Mouse (Mus musculus): ENCODE measurements around the gene Oser1.
A peak's percentile ranks its signal among the peaks of the same experiment; 100 is the strongest.
"Not testable (repeated sequence)": the region's sequence is repeated elsewhere in the genome, so short reads cannot be mapped to it uniquely, and the experiment has no call there.

The Oser1 gene

GRCm38 (mm10) chr2:163424597-163424996 lies at the start of gene Oser1:
Gene Oser1, minus strand, starts transcription at chr2:163424697.
- no peak for DNase-seq (ENCODE audit: low spot score in 2 of 2)

DNA sequence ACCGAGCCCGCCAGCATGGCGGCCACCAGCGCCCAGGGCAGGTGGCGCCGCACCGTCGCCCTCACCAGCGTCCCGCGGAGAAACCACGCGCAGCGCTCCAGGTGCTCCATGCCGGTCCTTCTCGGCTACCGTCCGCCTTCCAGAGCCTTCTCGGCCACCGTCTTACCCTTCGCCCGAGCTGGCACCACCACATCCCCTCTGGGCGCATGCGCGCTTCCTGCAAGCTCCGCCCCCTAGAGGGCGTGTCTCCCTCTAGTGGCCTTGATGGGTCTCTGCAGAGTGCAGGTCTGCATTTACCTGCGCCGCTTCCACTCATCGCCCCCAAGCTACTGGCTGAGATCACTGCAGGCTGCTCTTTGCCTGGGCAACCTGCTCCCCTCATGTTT lies 48.0 kb upstream of the Oser1 start, which contains the start of gene Fitm2:
TSS of gene Fitm2 (minus strand) at position 164 of the 386 bp plus-strand sequence.
- peak; percentile 94 to 96 for DNase-seq (ENCODE audit: low spot score in 2 of 2)

- DNase-seq (ENCODE audit: low spot score in 2 of 2), result no peak
Observed at GRCm38 (mm10) chr2:163471710-163472465, 47.4 kb upstream of the Oser1 start.

GRCm38 (mm10) chr2:163471136-163471535 lies 46.6 kb upstream of the Oser1 start:
- DNase-seq (ENCODE audit: low spot score in 2 of 2), result no peak

- DNase-seq (ENCODE audit: low spot score in 2 of 2), result no peak
Observed at GRCm38 (mm10) chr2:163469711-163470110, 45.2 kb upstream of the Oser1 start.

DNA sequence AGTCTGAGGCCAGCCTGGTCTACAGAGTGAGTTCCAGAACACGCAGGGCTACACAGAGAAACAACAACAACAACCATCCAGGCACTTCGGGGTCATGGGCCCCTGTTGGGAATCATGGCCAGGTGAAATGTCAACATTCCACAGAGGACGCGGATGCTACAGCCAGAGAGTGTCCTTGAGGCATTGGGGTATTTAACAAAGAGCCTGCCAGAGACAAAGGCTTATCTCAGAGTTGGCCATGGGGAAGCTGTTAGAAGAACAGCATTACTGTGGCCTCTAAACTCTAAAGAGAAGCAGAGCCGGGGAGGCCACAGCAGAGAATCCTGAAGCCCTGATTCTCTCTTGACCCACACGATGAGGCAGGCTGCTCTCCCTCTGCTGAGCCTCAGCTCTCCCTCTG lies 44.4 kb upstream of the Oser1 start:
- DNase-seq (ENCODE audit: low spot score in 2 of 2), result no peak

DNA sequence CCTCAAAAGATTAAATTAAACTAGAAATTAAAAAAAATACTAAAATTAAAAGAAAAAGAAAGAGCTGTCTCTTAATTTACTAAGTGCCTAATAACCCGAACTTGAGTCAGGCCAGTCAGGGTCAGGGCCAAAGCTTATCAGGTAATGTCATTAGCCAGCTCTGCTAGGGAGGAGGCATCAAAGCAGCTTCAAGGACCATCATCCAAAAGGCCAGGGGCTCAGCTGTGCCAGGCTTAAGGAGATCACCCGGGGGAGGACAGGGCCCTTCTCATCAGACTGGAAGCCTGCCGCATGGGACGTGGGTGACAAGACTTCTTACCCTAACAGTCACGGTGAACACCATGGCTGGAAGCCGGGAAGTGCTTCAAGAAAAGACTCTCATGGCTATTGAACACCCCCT lies 43.1 kb upstream of the Oser1 start:
- no peak for DNase-seq (ENCODE audit: low spot score in 2 of 2)

- DNase-seq (ENCODE audit: low spot score in 2 of 2), result no peak
Observed at GRCm38 (mm10) chr2:163466771-163467170, 42.3 kb upstream of the Oser1 start.

- no peak for DNase-seq (ENCODE audit: low spot score in 2 of 2)
Observed at GRCm38 (mm10) chr2:163464562-163464961, 40.1 kb upstream of the Oser1 start.

GRCm38 (mm10) chr2:163463998-163464397 lies 39.5 kb upstream of the Oser1 start:
- DNase-seq (ENCODE audit: low spot score in 2 of 2), result no peak

- DNase-seq (ENCODE audit: low spot score in 2 of 2), result no peak
Observed at GRCm38 (mm10) chr2:163463251-163463769, 38.8 kb upstream of the Oser1 start.

GRCm38 (mm10) chr2:163462801-163463200 lies 38.3 kb upstream of the Oser1 start:
- DNase-seq (ENCODE audit: low spot score in 2 of 2), result no peak

- DNase-seq (ENCODE audit: low spot score in 2 of 2), result no peak
Observed at GRCm38 (mm10) chr2:163462386-163462785, 37.9 kb upstream of the Oser1 start.

DNA sequence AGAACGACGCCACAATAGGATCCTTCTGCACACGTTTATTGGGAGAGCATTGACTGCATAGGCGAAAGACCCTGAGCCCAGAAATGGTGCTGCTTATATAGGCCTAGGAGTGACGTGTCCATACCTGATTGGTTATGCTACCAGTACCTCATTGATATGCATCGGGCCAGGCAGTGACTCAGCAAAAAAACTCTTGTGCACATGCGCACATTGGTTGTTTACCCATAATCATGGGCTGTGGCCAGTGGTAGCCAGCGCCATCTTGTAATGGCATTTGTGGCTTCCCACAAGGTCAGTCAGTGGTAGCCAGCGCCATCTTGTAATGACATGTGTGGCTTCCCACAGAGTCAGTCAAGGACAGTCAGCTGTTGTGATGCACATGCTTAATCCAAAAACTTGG lies 36.8 kb upstream of the Oser1 start:
- not testable (repeated sequence) for DNase-seq (ENCODE audit: low spot score in 2 of 2)

DNA sequence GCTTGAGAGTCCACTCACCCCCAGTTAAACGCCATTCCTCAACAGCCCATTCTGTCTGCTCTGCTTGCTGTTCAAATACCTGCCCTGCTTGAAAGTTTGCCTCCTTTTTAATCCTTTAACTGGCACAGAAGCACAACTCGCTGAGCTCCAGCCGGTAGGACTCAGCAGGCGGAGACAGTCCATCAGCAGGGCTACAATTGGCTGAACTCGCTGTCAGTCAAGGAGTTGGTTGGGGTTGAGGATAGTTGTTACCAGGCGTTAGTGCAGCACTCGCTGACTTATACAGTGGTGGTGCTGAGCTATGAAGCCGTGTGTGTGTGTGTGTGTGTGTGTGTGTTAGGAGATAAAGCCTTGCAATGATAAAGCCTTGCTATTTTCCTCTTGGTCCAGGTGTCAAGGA lies 36.1 kb upstream of the Oser1 start:
- DNase-seq (ENCODE audit: low spot score in 2 of 2), result no peak

DNA sequence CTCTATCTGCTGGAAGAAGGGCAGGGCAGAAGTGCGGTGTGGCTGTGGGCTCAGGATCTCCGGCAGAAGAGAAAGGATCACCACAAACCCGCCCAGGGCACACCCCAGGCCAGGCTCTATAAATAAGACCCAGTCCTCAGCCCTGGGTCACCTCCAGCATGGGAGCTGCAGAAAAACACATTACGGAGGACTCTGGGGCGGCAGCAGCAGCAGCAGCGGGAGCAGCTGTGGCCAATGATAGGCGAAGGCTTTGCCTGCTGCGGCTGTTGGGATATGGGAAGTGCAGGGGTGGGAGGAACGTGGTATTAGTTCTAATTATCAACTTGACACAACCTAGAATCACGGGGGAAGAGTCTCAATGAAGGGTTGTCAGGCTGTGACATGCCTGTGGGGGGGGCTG lies 34.9 kb upstream of the Oser1 start:
- DNase-seq (ENCODE audit: low spot score in 2 of 2), result no peak

DNA sequence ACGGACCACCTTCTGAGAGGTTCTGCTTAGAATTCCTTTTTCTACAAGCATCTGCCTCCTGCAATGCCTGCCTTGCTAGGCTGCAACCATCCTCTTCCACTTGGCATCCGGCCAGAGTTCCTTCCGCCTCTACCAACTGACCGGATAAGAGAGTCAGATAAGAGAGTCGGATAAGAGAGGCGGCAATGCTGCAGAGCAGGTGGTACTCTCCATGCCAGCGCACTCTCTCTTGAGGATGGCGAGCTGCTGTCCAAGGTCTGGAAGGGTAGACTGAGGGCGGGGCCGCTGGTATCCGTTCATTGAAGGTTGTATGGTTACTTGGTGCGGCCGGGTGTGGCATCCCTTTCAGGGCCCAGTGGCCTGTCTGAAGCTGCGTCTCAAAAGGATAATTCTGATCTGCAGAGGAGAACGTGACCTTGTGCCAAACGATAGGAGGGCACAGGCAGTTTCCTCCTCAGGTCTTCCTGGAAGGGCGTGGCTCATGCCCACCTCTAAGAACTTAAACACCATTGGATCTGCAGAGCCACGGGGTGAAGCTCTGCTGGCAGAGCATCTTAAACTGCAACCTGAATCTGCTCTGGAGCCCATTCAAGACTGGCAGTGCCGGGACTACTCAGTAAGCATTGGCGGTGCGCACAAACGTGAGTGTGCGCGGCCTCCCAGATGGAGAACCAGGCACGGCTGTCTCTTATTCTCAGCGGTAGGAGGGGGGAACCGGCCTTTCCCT lies 34.2 kb upstream of the Oser1 start:
- no peak for DNase-seq (ENCODE audit: low spot score in 2 of 2)

DNA sequence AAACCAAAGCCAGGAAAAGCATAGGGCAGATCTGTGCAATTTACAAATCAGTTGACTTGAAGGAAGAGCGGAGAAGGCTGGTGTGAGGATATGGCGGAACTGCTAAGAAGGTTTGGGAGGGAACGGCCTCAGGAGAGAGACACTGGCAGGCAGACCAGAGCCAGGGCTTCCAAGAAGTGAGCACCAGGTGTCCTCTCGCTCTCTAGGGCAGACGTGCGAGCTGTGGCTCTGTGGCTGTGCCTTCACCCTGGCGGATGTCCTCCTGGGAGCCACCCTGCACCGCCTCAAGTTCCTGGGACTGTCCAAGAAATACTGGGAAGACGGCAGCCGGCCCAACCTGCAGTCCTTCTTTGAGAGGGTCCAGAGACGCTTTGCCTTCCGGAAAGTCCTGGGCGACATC lies 28.9 kb upstream of the Oser1 start:
- no peak for DNase-seq (ENCODE audit: low spot score in 2 of 2)

DNA sequence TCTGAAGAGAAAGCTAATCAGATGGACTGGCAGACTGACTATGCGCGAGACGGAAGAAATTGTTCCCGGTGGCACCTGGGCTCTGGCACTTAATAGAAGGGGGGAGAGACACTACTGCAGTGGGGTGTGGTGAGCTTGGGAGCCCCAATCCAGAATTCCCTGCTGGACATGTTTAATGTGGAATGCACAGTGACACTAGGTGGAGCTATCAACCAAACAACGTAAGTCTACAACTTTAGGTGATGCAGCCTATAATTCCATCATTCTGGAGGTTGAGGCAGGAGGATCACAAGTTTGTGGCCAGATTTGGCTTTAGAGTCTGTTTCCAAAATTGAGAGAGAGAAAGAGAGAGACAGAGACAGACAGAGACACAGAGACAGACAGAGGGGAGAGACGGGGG lies 28.2 kb upstream of the Oser1 start:
- DNase-seq (ENCODE audit: low spot score in 2 of 2), result no peak

- DNase-seq (ENCODE audit: low spot score in 2 of 2), result peak; percentile 40 to 43
Observed at GRCm38 (mm10) chr2:163450668-163451295, 26.3 kb upstream of the Oser1 start.

DNA sequence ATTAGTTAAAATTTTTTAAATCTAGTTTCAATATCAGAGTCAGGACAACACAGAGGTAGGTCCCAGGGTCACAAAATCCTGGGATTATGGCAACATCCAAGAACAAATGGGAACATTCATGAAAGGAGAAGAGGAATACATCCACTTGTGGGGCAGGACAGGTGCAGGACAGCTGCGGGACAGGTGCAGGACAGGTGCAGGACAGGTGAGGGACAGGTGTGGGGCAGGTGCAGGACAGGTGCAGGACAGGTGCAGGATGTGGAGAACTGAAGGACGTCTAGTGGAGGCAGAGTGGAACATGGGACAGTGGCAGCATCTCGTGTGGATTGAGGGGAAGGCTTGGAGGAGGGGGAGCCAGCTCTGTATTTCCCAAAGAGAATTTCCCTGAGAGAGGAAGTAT lies 24.8 kb upstream of the Oser1 start:
- no peak for DNase-seq (ENCODE audit: low spot score in 2 of 2)

DNA sequence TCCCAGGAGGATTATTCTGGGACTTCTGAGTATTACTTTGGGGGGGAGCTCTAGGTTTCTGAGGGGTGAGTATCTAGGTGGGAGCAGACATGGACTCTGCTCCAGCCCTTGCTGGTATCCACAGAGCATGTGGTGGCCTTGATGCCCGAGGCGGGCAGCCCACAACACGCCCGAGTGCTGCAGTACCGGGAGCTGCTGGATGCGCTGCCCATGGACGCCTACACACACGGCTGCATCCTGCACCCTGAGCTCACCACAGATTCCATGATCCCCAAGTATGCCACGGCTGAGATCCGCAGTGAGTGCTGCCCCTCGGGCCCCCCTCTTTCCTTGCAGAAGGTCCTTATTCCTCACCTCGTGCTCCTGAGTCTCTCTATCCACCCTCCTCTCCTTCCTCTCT lies 22.9 kb upstream of the Oser1 start:
- DNase-seq (ENCODE audit: low spot score in 2 of 2), result no peak

DNA sequence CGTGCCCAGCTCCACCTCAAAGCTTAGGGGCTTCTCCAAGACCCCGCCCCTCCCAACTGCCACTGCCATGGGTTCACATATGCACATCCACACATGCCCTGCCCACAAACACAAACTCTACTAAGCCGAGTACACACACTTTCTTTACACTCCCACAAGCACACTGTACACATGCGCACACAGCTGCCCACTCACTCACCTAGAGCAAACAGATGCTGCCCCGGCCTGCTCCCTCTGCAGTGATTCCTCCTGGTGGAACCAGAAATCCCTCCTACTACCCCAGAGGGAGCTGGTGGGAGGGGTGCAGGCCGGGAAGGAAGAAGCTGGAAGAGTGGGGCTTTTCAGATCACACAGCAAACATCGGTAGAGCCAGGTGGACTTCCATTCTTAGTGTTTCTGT lies 19.5 kb upstream of the Oser1 start:
- DNase-seq (ENCODE audit: low spot score in 2 of 2), result no peak

Data from right cerebral cortex, postnatal 36 days (tissue).